Mouse (Mus musculus) heart, embryonic 13.5 days (tissue): ENCODE data around the gene Rtp2. TPM values are rescaled to one million over a fixed set of nuclear protein-coding genes. Genes with fewer than 3 reads are reported as not detected.

Experiments
- ATAC-seq: fragments of 200-750 bp; cut with Nextera tagmentation; 2 replicates; pipeline ENCODE4 v1.8.0; 2017; ENCODE audit warnings: moderate TSS enrichment; ENCODE audit not compliant: insufficient number of reproducible peaks, low FRiP score, low TSS enrichment; ENCODE audit errors: extremely low read depth
- H3K27ac ChIP-seq: fragments of 300-500 bp; sonication (generic); replicated peaks from 2 replicates; pipeline ENCODE4 v1.5.1; 2015; ENCODE audit warnings: moderate library complexity, mild to moderate bottlenecking, inconsistent platforms
- H3K27me3 ChIP-seq: fragments of 300-500 bp; sonication (generic); replicated peaks from 2 replicates; pipeline ENCODE4 v1.6.1; 2015; ENCODE audit warnings: mild to moderate bottlenecking, inconsistent platforms
- H3K36me3 ChIP-seq: fragments of 300-500 bp; sonication (generic); 2 replicates; pipeline ENCODE4 v1.6.1; 2015; ENCODE audit warnings: mild to moderate bottlenecking, inconsistent platforms
- H3K4me1 ChIP-seq: fragments of 300-500 bp; sonication (generic); 2 replicates; pipeline ENCODE4 v1.6.1; 2015; ENCODE audit warnings: inconsistent platforms
- H3K4me2 ChIP-seq: fragments of 300-500 bp; sonication (generic); 2 replicates; pipeline ENCODE4 v1.6.1; 2015; ENCODE audit warnings: inconsistent platforms, mild to moderate bottlenecking, moderate library complexity
- H3K4me3 ChIP-seq: fragments of 300-500 bp; sonication (generic); 2 replicates; pipeline ENCODE4 v1.5.1; 2015; ENCODE audit warnings: moderate library complexity, mild to moderate bottlenecking, inconsistent platforms
- H3K9ac ChIP-seq: fragments of 300-500 bp; sonication (generic); 2 replicates; pipeline ENCODE4 v1.6.1; 2015; ENCODE audit warnings: inconsistent platforms, mild to moderate bottlenecking, moderate library complexity
- H3K9me3 ChIP-seq: fragments of 300-500 bp; sonication (generic); 2 replicates; pipeline ENCODE4 v1.6.1; 2016; ENCODE audit warnings: inconsistent platforms
- WGBS: fragments of 180-500 bp; shearing (Covaris S2); methylation state at CpG from one replicate; pipeline ENCODE4 v1.1.7; 2015; ENCODE audit warnings: mixed read lengths; 5-methylcytosine and 5-hydroxymethylcytosine counted together
- polyA plus RNA-seq: library from polyadenylated mRNA; unstranded; fragments of >200 nt; fragmentation: Nextera tagmentation; extraction: Ambion mirVana; gene quantifications from 2 replicates; pipeline ENCODE4 v1.2.1, GENCODE M21; 2015

Rtp2 gene
- polyA plus RNA-seq, 1 experiment from 2014 or later, result not detected

DNA sequence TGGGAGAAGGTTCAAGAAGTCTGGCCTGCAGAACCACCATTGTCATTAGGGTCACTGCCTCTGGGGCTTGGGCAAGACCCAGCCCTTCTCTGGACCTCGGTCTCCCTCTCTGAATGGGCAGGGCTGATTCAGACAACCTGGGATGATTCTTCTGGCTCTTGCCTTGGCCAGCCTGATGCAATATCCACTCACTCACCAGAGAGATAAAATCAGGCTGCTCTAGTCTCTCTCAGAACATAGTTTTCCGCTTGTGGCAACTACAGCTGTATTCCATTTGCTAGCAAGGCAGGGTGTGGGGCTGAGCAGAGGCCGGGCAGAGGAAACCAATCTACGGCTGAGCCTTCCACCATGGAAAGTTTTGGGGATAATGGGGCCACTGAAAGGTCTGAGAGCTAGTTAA lies 36.7 kb upstream of the Rtp2 start:
- Histone ChIP-seq H3K4me2 (no peak overlapping the region), H3K4me1 (peaks cover 44% of the 10 kb centered on the region), H3K9me3 (no peaks in the 10 kb centered on the region), H3K27ac (no peak overlapping the region), H3K36me3 (peaks cover 12% of the 10 kb centered on the region), H3K4me3 (no peak overlapping the region), H3K9ac (no peak overlapping the region), H3K27me3 (no peaks in the 10 kb centered on the region)
- no peak for ATAC-seq
- WGBS, result 68% methylated on average over 4 of the region's 4 CpGs

DNA sequence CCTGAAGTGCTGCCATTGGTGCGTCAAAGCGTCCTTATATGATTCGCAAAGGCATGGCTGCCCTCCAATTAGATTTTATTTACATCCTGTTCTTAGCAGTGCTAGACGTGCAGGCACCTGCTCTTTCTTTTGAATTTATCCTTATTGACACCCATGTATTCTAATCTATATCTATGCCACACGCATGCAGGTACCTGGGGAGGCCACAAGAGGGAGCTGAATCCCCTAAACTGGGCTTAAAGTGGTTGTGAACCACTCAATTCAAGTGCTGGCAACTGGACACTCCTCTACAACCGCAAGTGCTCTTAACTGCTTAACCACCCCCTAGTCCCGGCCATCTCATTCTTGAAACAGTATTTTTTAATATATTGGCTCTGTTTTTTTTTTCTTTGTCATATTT lies 35.1 kb upstream of the Rtp2 start:
- peaks cover 12% of the 10 kb centered on the region for H3K36me3 ChIP-seq
- H3K9me3 ChIP-seq, result no peaks in the 10 kb centered on the region
- H3K4me3 ChIP-seq, result no peak overlapping the region
- H3K4me2 ChIP-seq, result no peak overlapping the region
- no peak overlapping the region for H3K27ac ChIP-seq
- ATAC-seq, result no peak
- no peak overlapping the region for H3K9ac ChIP-seq
- H3K27me3 ChIP-seq, result no peaks in the 10 kb centered on the region
- H3K4me1 ChIP-seq, result peaks cover 29% of the 10 kb centered on the region
- 77% methylated on average over 7 of the region's 7 CpGs for WGBS

DNA sequence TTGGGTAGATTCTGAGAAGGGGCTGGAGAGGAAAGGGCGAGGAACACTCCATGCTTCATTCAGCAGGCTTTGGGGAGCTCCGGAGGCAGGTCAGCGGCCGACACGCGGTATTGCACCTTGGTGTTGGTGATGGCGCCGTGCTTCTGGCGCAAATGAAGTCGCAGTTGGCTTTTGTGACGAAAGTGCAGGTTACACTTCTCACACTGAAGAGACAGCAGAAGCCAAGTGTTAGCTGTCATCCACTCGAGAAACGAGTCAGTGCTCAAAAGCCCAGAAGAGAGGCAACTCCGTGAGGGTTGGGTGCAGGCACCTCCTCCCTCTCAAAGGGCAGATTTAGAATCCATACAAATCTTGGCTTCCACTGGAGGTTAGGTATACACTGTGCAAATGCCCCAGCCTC lies 33.9 kb upstream of the Rtp2 start:
- H3K27me3 ChIP-seq, result no peaks in the 10 kb centered on the region
- no peaks in the 10 kb centered on the region for H3K9me3 ChIP-seq
- H3K4me1 ChIP-seq, result peaks cover 21% of the 10 kb centered on the region
- ATAC-seq, result no peak
- H3K36me3 ChIP-seq, result peaks cover 12% of the 10 kb centered on the region
- no peak overlapping the region for H3K9ac ChIP-seq
- no peak overlapping the region for H3K27ac ChIP-seq
- H3K4me2 ChIP-seq, result no peak overlapping the region
- 74% methylated on average over 14 of the region's 14 CpGs for WGBS
- no peak overlapping the region for H3K4me3 ChIP-seq

DNA sequence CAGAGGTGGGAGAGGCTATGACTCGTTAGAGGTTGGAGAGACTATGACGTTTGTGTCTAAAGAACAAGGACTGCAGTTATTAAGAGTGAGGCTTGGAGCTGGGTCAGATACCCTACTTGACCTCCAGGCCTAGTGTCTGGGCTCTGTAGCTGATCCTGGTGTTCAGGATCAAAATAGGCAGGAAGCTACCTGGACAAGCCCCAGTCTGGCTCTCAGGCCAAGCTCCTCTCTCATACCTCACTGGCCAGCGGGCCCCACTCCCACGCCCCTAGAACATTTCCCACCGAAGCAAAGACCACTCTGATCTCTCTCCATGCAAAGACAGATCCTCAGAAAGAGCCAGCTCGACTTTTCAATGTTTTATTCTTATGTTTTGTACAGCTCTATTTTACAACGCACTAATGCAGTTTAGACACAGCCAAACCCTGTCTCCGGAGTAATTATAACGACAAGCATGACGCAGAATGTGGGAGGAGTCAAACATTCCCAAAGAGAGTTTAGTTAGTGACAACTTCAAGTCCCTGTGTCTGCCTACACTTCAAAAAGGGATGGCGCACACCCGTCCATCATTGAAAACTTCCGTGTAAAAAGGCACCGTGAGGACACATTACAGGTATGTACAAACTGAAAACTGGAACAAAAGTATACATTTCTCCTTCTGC lies 32.6 kb upstream of the Rtp2 start:
- Histone ChIP-seq H3K4me3 (no peak overlapping the region), H3K4me1 (peaks cover 13% of the 10 kb centered on the region), H3K4me2 (no peak overlapping the region), H3K27me3 (no peaks in the 10 kb centered on the region), H3K9ac (no peak overlapping the region), H3K9me3 (no peaks in the 10 kb centered on the region), H3K27ac (no peak overlapping the region), H3K36me3 (peaks cover 12% of the 10 kb centered on the region)
- 72% methylated on average over 14 of the region's 14 CpGs for WGBS
- no peak for ATAC-seq

DNA sequence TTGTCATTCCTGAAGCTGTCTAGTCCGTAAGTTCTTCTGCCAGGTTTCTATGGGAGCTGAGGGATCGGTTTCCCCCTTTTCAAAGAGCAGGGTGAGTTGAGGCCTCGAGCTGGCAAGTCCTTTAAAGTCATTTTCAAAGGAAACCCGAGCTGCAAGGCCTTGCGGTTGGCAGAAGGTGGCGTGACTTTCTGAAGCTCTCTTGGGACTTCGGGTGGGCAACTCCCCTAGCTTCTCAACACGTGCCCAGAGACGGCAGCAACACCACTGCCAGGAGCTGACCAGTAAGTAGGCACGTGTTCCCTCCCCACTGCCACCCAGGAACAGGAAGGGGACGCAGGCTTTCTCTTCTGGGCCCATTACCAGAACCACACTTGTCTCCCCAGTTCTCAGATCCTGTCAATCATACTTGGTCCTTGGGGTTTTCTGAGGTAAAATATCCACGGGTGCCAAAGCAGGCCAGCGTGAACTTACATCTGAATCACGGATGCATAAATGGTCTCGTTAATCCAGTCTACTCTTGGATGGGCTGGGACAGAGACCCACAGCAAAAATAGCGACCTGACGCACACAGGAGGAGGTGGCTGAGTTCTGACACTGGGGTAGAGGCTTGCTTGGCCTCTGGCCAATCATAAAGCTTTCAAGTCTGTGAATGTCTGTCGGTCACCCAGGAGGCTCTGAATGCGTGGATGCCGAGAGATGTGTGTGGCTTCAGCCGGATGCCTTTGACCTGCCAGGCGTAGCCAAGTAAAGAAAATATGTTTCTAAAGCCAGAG lies 31.9 kb upstream of the Rtp2 start:
- no peak for ATAC-seq
- 59% methylated on average over 22 of the region's 22 CpGs for WGBS
- Histone ChIP-seq H3K4me3 (no peak overlapping the region), H3K4me2 (no peak overlapping the region), H3K36me3 (peaks cover 12% of the 10 kb centered on the region), H3K27ac (no peak overlapping the region), H3K27me3 (no peaks in the 10 kb centered on the region), H3K9ac (no peak overlapping the region), H3K9me3 (no peaks in the 10 kb centered on the region), H3K4me1 (peaks cover 10% of the 10 kb centered on the region)

DNA sequence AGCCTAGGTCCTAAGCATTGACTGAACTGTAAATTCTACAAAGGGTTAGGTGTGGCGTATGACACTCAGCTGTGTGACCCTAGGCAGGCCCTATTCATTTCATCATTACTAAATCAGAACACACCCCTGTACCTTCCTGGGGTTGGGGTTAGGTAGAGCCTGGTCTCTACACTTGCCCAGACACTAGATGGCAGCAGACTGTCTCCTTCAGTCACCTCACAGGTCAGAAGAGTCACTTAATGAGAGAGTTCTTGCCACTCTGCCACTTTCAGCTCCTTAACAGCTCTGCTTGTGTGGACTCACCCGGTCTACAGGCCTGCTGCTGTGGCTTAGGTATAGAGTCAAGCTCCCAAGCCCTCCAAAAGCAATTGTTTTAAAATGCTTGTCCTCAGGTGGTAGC lies 30.2 kb upstream of the Rtp2 start:
- no peak overlapping the region for H3K27ac ChIP-seq
- no peak overlapping the region for H3K4me2 ChIP-seq
- no peak overlapping the region for H3K4me3 ChIP-seq
- peaks cover 10% of the 10 kb centered on the region for H3K4me1 ChIP-seq
- ATAC-seq, result no peak
- no peaks in the 10 kb centered on the region for H3K27me3 ChIP-seq
- WGBS, result 66% methylated on average over 2 of the region's 2 CpGs
- peaks cover 3% of the 10 kb centered on the region for H3K36me3 ChIP-seq
- H3K9me3 ChIP-seq, result no peaks in the 10 kb centered on the region
- no peak overlapping the region for H3K9ac ChIP-seq

DNA sequence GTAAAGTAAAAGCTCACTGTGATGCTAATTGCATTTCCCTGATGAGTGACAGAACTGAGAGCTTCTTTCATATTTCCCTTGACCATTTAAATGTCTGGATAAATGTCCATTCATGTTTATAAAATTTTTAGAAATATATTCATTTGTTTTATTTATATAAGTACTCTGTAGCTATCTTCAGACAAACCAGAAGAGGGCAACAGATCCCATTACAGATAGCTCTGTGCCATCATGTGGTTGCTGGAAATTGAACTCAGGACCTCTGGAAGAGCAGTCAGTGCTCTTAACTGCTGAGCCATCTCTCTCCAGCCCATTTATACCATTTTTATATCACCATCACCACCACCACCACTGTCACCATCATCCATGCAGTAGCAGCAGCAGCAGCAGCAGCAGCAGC lies 26.7 kb upstream of the Rtp2 start:
- no peaks in the 10 kb centered on the region for H3K9me3 ChIP-seq
- no peak overlapping the region for H3K9ac ChIP-seq
- H3K27me3 ChIP-seq, result no peaks in the 10 kb centered on the region
- H3K27ac ChIP-seq, result no peak overlapping the region
- no peak overlapping the region for H3K4me3 ChIP-seq
- no peak for ATAC-seq
- no peak overlapping the region for H3K4me2 ChIP-seq
- peaks cover under 1% of the 10 kb centered on the region; the same call in 1 of the 2 replicates for H3K4me1 ChIP-seq
- no peaks in the 10 kb centered on the region for H3K36me3 ChIP-seq

DNA sequence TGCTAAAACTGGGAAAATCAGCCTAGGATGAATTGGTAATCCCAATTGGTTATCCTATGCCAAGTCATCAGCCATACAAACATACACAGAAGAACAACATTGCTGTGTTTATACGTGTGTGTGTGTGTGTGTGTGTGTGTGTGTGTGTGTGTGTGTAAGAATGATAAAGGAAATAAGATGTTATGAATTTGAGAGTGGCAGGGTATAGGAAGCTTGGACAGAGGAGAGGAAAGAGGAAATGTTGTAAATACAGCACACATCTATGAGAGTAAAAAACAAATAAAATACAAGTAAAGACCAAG lies 21.7 kb upstream of the Rtp2 start:
- 0% methylated on average over 1 of the region's 1 CpGs for WGBS
- ATAC-seq, result no peak
- Histone ChIP-seq H3K4me2 (no peak overlapping the region), H3K9me3 (no peaks in the 10 kb centered on the region), H3K27me3 (no peaks in the 10 kb centered on the region), H3K9ac (no peak overlapping the region), H3K4me3 (no peak overlapping the region), H3K27ac (no peak overlapping the region), H3K36me3 (no peaks in the 10 kb centered on the region), H3K4me1 (peaks cover 6% of the 10 kb centered on the region; the same call in 1 of the 2 replicates)

DNA sequence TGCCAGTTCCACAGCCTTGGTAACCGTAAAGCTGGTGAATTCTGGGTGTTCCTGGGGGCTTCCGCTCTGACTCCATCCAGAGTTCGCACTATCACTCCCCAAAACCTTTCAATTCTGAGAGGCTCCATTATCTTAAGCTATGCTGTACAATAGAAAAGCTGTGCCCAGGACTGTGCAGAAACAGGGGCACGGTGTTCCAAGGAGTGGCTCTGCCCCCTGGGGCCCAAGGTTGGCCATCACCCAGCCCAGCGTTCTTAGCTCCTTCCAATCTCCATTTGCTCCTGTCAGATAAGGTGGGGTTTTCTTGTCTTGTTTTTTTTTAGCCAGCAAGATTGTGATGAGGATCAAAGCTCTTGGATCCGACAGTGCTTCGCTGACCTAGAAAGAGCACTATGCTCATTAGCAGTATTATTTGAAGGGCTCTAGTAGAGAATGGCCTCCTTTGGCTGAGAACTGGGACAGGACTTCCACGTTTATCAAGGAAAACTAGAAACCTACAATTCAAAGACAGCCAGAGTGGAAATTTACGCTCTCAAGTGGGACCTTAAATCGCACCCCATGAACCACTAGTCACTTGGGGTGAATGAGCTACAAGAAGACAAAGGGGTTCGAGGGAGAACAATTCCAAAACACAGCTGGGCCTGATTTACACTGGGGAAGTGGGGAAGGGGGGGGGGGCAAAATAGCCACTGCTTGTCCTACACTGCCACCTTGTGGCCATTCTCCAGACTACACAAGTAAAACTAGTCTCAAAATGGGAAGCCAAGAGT lies 21.2 kb upstream of the Rtp2 start:
- ATAC-seq, result no peak
- H3K36me3 ChIP-seq, result no peaks in the 10 kb centered on the region
- no peak overlapping the region for H3K4me2 ChIP-seq
- 39% methylated on average over 11 of the region's 11 CpGs for WGBS
- peaks cover 6% of the 10 kb centered on the region; the same call in 1 of the 2 replicates for H3K4me1 ChIP-seq
- no peak overlapping the region for H3K4me3 ChIP-seq
- no peaks in the 10 kb centered on the region for H3K9me3 ChIP-seq
- H3K27me3 ChIP-seq, result no peaks in the 10 kb centered on the region
- no peak overlapping the region for H3K27ac ChIP-seq
- no peak overlapping the region for H3K9ac ChIP-seq

DNA sequence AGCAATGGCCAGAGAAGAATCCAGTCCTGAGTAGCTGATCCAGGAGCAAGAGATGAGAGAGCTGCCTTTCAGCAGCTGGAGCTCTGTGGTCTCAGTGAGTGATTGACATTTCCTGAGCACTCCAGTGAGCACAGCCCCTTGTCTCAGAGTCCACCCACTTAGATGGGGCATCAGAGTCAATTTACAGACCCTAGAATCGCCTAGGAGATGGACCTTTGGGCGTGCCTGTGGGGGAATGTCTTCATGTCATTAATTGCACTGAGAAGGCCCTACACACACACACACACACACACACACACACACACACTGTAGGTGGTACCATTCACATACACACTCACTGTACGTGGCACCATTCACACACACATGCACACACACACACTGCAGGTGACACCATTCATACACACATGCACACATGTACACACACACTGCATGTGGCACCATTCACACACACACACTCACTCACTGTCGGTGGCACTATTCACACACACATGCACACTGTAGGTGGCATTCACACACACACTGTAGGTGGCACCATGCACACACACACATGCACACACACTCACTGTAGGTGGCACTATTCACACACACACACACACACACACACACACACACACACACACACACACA lies 20.0 kb upstream of the Rtp2 start:
- ATAC-seq, result no peak
- no peak overlapping the region for H3K9ac ChIP-seq
- peaks cover 6% of the 10 kb centered on the region; the same call in 1 of the 2 replicates for H3K4me1 ChIP-seq
- H3K4me2 ChIP-seq, result no peak overlapping the region
- H3K36me3 ChIP-seq, result no peaks in the 10 kb centered on the region
- no peak overlapping the region for H3K4me3 ChIP-seq
- 60% methylated on average over 4 of the region's 4 CpGs for WGBS
- no peaks in the 10 kb centered on the region for H3K27me3 ChIP-seq
- H3K9me3 ChIP-seq, result no peaks in the 10 kb centered on the region
- no peak overlapping the region for H3K27ac ChIP-seq

DNA sequence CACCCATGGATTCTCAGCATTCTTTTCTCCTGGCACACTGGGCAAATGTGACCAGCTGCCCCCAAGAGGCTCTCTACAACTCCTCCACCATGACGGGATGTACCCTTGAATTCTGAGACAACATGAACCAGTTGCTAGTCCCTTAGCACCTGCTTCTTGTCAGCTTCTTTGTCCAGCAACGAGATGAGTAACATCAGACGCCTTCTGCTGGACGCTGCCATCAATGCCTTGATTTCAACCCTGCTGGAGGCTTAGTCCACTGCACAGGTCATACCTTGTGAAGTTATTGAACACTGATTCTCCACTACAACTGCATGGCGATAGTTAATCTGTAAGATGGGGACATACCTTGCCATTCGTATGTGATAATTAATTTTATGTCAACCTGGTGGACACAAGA lies 15.5 kb upstream of the Rtp2 start:
- WGBS, result 78% methylated on average over 6 of the region's 6 CpGs
- Histone ChIP-seq H3K4me1 (0 out of 2 replicates have a peak, but pooled peaks cover 4% of the 10 kb centered on the region), H3K9me3 (no peaks in the 10 kb centered on the region), H3K27ac (no peak overlapping the region), H3K36me3 (no peaks in the 10 kb centered on the region), H3K4me3 (no peak overlapping the region), H3K27me3 (no peaks in the 10 kb centered on the region), H3K9ac (no peak overlapping the region), H3K4me2 (no peak overlapping the region)
- no peak for ATAC-seq
